Mouse (Mus musculus) kidney, postnatal 0 days (tissue): ENCODE measurements at regions not wholly inside any gene's neighbourhood (a gene's known extent, or its start where the extent isn't known, plus 50 kb on each side); places are given as distances from the start of the nearest gene placed in this dataset.

Experiments used
- ATAC-seq: fragments of 200-750 bp; cut with Nextera tagmentation; replicated peaks from 2 replicates; pipeline ENCODE4 v1.8.0; 2017; ENCODE audit warnings: low read depth, moderate number of reproducible peaks, moderate TSS enrichment, moderate library complexity; ENCODE audit not compliant: low FRiP score
- DNase-seq: peaks from one replicate; pipeline ENCODE4 v3.0.0-alpha.2; 2016; ENCODE audit warnings: low spot score
- H3K27ac ChIP-seq: fragments of 300-500 bp; sonication (generic); 2 replicates; pipeline ENCODE4 v1.5.1; 2014; ENCODE audit warnings: mild to moderate bottlenecking
- H3K27me3 ChIP-seq: fragments of 300-500 bp; sonication (generic); 2 replicates; pipeline ENCODE4 v1.6.1; 2014; ENCODE audit warnings: low read length, mixed read lengths; ENCODE audit not compliant: insufficient read depth
- H3K36me3 ChIP-seq: fragments of 300-500 bp; sonication (generic); 2 replicates; pipeline ENCODE4 v1.6.1; 2014; ENCODE audit warnings: low read length, mixed read lengths; ENCODE audit not compliant: insufficient read depth
- H3K4me1 ChIP-seq: fragments of 300-500 bp; sonication (generic); replicated peaks from 2 replicates; pipeline ENCODE4 v1.6.1; 2014; ENCODE audit warnings: antibody characterized with exemption, low read length, mixed read lengths; ENCODE audit not compliant: insufficient read depth
- H3K4me2 ChIP-seq: fragments of 300-500 bp; sonication (generic); 2 replicates; pipeline ENCODE4 v1.6.1; 2014; ENCODE audit warnings: mild to moderate bottlenecking, low read length, moderate library complexity, mixed read lengths
- H3K4me3 ChIP-seq: fragments of 300-500 bp; sonication (generic); replicated peaks from 2 replicates; pipeline ENCODE4 v1.5.1; 2014; ENCODE audit warnings: low read depth, low read length
- H3K9ac ChIP-seq: fragments of 300-500 bp; sonication (generic); 2 replicates; pipeline ENCODE4 v1.6.1; 2014; ENCODE audit warnings: low read depth, low read length
- H3K9me3 ChIP-seq: fragments of 300-500 bp; sonication (generic); replicated peaks from 2 replicates; pipeline ENCODE4 v1.6.1; 2016; ENCODE audit warnings: low read length, inconsistent platforms, mixed read lengths
- CTCF ChIP-seq: IDR thresholded peaks from 2 replicates; pipeline ENCODE4 v1.5.1; 2016; ENCODE audit warnings: antibody characterized with exemption, low read depth, mild to moderate bottlenecking, moderate library complexity
- WGBS: fragments of 180-500 bp; shearing (Covaris S2); extraction: QIAGEN DNeasy Blood & Tissue Kit; methylation state at CpG from one replicate; pipeline ENCODE4 v1.1.7; 2014; 5-methylcytosine and 5-hydroxymethylcytosine counted together

GRCm38 (mm10) chr10:109155768-109156167 is 145.0 kb upstream of the Syt1 start:
- Histone ChIP-seq H3K27me3 (no peaks in the 10 kb centered on the region), H3K9me3 (no peaks in the 10 kb centered on the region), H3K4me3 (no peak overlapping the region), H3K36me3 (no peaks in the 10 kb centered on the region), H3K9ac (no peak overlapping the region), H3K4me1 (no peaks in the 10 kb centered on the region), H3K27ac (no peak overlapping the region), H3K4me2 (no peak overlapping the region)
- no peak for DNase-seq
- ATAC-seq: no peak
- TF ChIP-seq CTCF: no peak
- WGBS: 87% methylated on average over 5 of the region's 5 CpGs

- ATAC-seq (no peak), DNase-seq (no peak)
- Histone ChIP-seq H3K27ac (no peak overlapping the region), H3K4me1 (no peaks in the 10 kb centered on the region), H3K9me3 (no peaks in the 10 kb centered on the region), H3K4me3 (no peak overlapping the region), H3K36me3 (no peaks in the 10 kb centered on the region), H3K4me2 (no peak overlapping the region), H3K9ac (no peak overlapping the region), H3K27me3 (no peaks in the 10 kb centered on the region)
- TF ChIP-seq CTCF: no peak
- 74% methylated on average over 7 of the region's 7 CpGs for WGBS
Measured at GRCm38 (mm10) chr10:109140421-109140938, 129.7 kb upstream of the Syt1 start.

GRCm38 (mm10) chr10:109136763-109137732 is 126.3 kb upstream of the Syt1 start:
- peak overlapping the region; percentile 13; the same call in 1 of the 2 replicates for H3K4me3 ChIP-seq
- H3K4me1 ChIP-seq: no peaks in the 10 kb centered on the region
- H3K9ac ChIP-seq: no peak overlapping the region
- WGBS: 58% methylated on average over 3 of the region's 3 CpGs
- peak overlapping the region; percentile 18 for H3K4me2 ChIP-seq
- no peak for TF ChIP-seq CTCF
- no peaks in the 10 kb centered on the region for H3K27me3 ChIP-seq
- H3K9me3 ChIP-seq: no peaks in the 10 kb centered on the region
- ATAC-seq (no peak), DNase-seq (no peak)
- H3K36me3 ChIP-seq: no peaks in the 10 kb centered on the region
- H3K27ac ChIP-seq: no peak overlapping the region

GRCm38 (mm10) chr10:109134521-109134920 is 123.7 kb upstream of the Syt1 start:
- DNase-seq (no peak), ATAC-seq (no peak)
- 88% methylated on average over 4 of the region's 4 CpGs for WGBS
- Histone ChIP-seq H3K36me3 (no peaks in the 10 kb centered on the region), H3K27ac (no peak overlapping the region), H3K4me2 (no peak overlapping the region), H3K4me3 (no peak overlapping the region), H3K4me1 (no peaks in the 10 kb centered on the region), H3K27me3 (no peaks in the 10 kb centered on the region), H3K9me3 (no peaks in the 10 kb centered on the region), H3K9ac (no peak overlapping the region)
- no peak for TF ChIP-seq CTCF

- Histone ChIP-seq H3K4me3 (no peak overlapping the region), H3K36me3 (no peaks in the 10 kb centered on the region), H3K4me2 (no peak overlapping the region), H3K4me1 (no peaks in the 10 kb centered on the region), H3K27me3 (no peaks in the 10 kb centered on the region), H3K27ac (no peak overlapping the region), H3K9ac (no peak overlapping the region), H3K9me3 (no peaks in the 10 kb centered on the region)
- DNase-seq: no peak
- WGBS: 77% methylated on average over 8 of the region's 8 CpGs
- TF ChIP-seq CTCF: no peak
- ATAC-seq: no peak
Measured at GRCm38 (mm10) chr10:109132091-109132573, 121.3 kb upstream of the Syt1 start.

GRCm38 (mm10) chr10:109129552-109130110 is 118.8 kb upstream of the Syt1 start:
- H3K4me2 ChIP-seq: no peak overlapping the region
- H3K4me1 ChIP-seq: no peaks in the 10 kb centered on the region
- 94% methylated on average over 1 of the region's 1 CpGs for WGBS
- H3K36me3 ChIP-seq: no peaks in the 10 kb centered on the region
- no peaks in the 10 kb centered on the region for H3K27me3 ChIP-seq
- H3K27ac ChIP-seq: no peak overlapping the region
- H3K9ac ChIP-seq: no peak overlapping the region
- no peaks in the 10 kb centered on the region for H3K9me3 ChIP-seq
- no peak overlapping the region for H3K4me3 ChIP-seq
- no peak for ATAC-seq
- no peak for DNase-seq
- no peak for TF ChIP-seq CTCF
